Comparison of ENCODE assay signal across 12 mouse cellular contexts in genomic region chr15:5623021-5623420, GRCm38 (mm10).
"Had no signal": no experiment of that assay in that cellular context is flagged by ENCODE, and none has a peak within 500 bp of the region (broad histone marks: within the 10 kb centered on the region; RNA-seq: fewer than 3 reads in every experiment).

No protein-coding gene starts in this region.

- DNase-seq: retina, postnatal 1 day; right cerebral cortex, adult 18-20 months; right cerebral cortex, postnatal 14 days; right cerebral cortex, postnatal 25 days; right cerebral cortex, postnatal 4 days; spleen, adult 18-20 months; thymus, adult 18-20 months; thymus, adult 2 months; thymus, postnatal 14 days; thymus, postnatal 25 days; thymus, postnatal 36 days; thymus, postnatal 4 days had no signal
